Mouse (Mus musculus): ENCODE data around the gene Srsf1. TPM values are rescaled to one million over a fixed set of nuclear protein-coding genes. Genes with fewer than 3 reads are reported as not detected.
A peak's percentile ranks its signal among the peaks of the same experiment; 100 is the strongest.

Srsf1 gene
- polyA plus RNA-seq, 1 experiment from 2014 or later = 88.1 TPM

GRCm38 (mm10) chr11:88090293-88090692, 43.1 kb downstream of the Srsf1 start:
- no peak overlapping the region for H3K9ac ChIP-seq (replicated peaks; ENCODE audit: low read depth)
- 78% methylated on average over 5 of the region's 5 CpGs for WGBS
- peaks cover 3% of the 10 kb centered on the region; the same call in 1 of the 2 replicates for H3K4me1 ChIP-seq (ENCODE audit: insufficient read depth, low read depth, low read length)
- H3K27me3 ChIP-seq (replicated peaks; ENCODE audit: insufficient read depth, low read length) = no peaks in the 10 kb centered on the region
- DNase-seq (ENCODE audit: low spot score) (no peak), ATAC-seq (no peak)
- H3K27ac ChIP-seq (ENCODE audit: low read length) = no peak overlapping the region
- no peak overlapping the region for H3K4me2 ChIP-seq (replicated peaks; ENCODE audit: low read depth, low read length)
- no peaks in the 10 kb centered on the region for H3K9me3 ChIP-seq (ENCODE audit: low read length)
- TF ChIP-seq EP300 (IDR thresholded peaks at IDR 0.05) = no peak
- no peak overlapping the region for H3K4me3 ChIP-seq (ENCODE audit: low read depth, low read length)
- H3K36me3 ChIP-seq (ENCODE audit: insufficient read depth, low read length) = no peaks in the 10 kb centered on the region

- 66% methylated on average over 1 of the region's 1 CpGs for WGBS
- H3K4me1 ChIP-seq (ENCODE audit: insufficient read depth, low read depth, low read length) = no peaks in the 10 kb centered on the region; the same call in 1 of the 2 replicates
- H3K4me3 ChIP-seq (ENCODE audit: low read depth, low read length) = no peak overlapping the region
- ATAC-seq (no peak), DNase-seq (ENCODE audit: low spot score) (no peak)
- no peak for TF ChIP-seq EP300 (IDR thresholded peaks at IDR 0.05)
- TF ChIP-seq CTCF (IDR thresholded peaks at IDR 0.05) = no peak
- no peak overlapping the region for H3K27ac ChIP-seq (ENCODE audit: low read length)
- no peaks in the 10 kb centered on the region for H3K9me3 ChIP-seq (ENCODE audit: low read length)
- no peak overlapping the region for H3K4me2 ChIP-seq (replicated peaks; ENCODE audit: low read depth, low read length)
- no peaks in the 10 kb centered on the region for H3K27me3 ChIP-seq (replicated peaks; ENCODE audit: insufficient read depth, low read length)
- no peak overlapping the region for H3K9ac ChIP-seq (replicated peaks; ENCODE audit: low read depth)
- no peaks in the 10 kb centered on the region for H3K36me3 ChIP-seq (ENCODE audit: insufficient read depth, low read length)
Measured at GRCm38 (mm10) chr11:88091949-88092348, 44.8 kb downstream of the Srsf1 start.

DNA sequence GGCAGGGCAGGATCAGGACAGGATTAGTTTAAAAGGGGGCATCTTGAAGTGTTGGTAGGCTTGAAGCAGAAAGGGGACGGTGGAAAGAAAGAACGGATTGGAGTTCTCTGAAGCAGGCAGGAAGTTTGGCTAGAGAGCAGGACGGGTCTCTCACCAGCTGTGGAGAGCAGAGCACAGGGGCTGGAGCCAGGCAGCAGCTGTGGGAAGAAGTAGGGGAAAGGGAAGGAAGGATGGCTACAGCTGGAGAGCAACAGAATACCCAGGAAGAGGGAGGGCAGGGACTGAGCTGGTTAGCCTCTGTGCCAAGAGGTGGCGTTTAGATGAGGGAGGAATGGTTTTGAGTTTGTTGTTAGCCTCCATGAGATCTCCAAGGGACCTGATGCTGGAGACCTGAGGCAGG, 50.0 kb downstream of the Srsf1 start:
- Histone ChIP-seq H3K27ac (ENCODE audit: low read length) (peak overlapping the region; percentile 68), H3K4me2 (replicated peaks; ENCODE audit: low read depth, low read length) (no peak overlapping the region), H3K4me1 (ENCODE audit: insufficient read depth, low read depth, low read length) (peaks cover 9% of the 10 kb centered on the region; the same call in 1 of the 2 replicates), H3K27me3 (replicated peaks; ENCODE audit: insufficient read depth, low read length) (no peaks in the 10 kb centered on the region), H3K36me3 (ENCODE audit: insufficient read depth, low read length) (no peaks in the 10 kb centered on the region), H3K9me3 (ENCODE audit: low read length) (no peaks in the 10 kb centered on the region), H3K9ac (replicated peaks; ENCODE audit: low read depth) (no peak overlapping the region), H3K4me3 (ENCODE audit: low read depth, low read length) (no peak overlapping the region)
- peak; percentile 72 for ATAC-seq
- peak; percentile 77 for DNase-seq (ENCODE audit: low spot score)
- TF ChIP-seq CTCF (IDR thresholded peaks at IDR 0.05) = peak; percentile 35
- TF ChIP-seq EP300 (IDR thresholded peaks at IDR 0.05) = no peak
- 16% methylated on average over 4 of the region's 4 CpGs for WGBS

DNA sequence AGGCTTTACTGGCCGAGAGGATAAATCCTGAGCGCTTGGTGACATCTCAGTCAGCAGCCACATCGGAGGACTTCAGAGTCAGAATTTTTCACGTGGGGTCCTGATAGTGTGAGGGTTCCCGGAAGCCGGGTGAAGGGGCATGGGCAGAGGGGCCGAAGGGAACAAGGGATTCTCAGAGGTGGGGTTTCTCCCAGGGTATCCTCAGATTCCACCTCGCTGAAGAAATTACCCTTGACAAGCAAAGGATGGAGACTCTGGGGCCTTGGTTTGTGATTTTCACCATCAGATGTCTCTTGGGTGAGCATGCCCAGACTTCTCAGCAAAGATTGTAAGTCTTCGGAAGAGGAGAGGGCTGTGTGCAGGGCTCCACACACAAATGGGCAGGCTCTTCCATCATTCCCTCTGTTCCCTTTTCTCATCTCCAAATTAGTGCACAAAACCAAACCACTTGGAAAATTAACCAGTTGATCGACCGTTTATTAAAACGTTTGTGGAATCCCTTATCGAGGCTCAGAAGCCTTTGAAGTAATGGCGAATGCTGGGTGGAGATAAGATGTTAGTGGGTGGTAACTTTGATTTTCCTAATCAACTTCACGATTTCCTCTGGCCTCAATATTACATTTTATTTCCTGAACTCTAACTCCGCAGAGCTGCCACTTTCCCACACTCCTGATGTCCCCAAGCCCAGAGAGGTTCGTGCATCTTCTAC, 51.0 kb downstream of the Srsf1 start, which contains the start of gene Cuedc1:
Gene Cuedc1, plus strand, starts transcription at position 38 of the 709 bp plus-strand sequence.
- ATAC-seq (no peak), DNase-seq (ENCODE audit: low spot score) (no peak)
- H3K27ac ChIP-seq (ENCODE audit: low read length) = peak within 1 kb of the TSS; percentile 90
- no peaks in the 10 kb centered on the region for H3K27me3 ChIP-seq (replicated peaks; ENCODE audit: insufficient read depth, low read length)
- no peaks in the 10 kb centered on the region for H3K36me3 ChIP-seq (ENCODE audit: insufficient read depth, low read length)
- TF ChIP-seq EP300 (IDR thresholded peaks at IDR 0.05) (no peak), CTCF (IDR thresholded peaks at IDR 0.05) (no peak)
- H3K9ac ChIP-seq (replicated peaks; ENCODE audit: low read depth) = peak within 1 kb of the TSS; percentile 84
- H3K4me3 ChIP-seq (ENCODE audit: low read depth, low read length) = peak within 1 kb of the TSS; percentile 77
- peaks cover 9% of the 10 kb centered on the region; the same call in 1 of the 2 replicates for H3K4me1 ChIP-seq (ENCODE audit: insufficient read depth, low read depth, low read length)
- 26% methylated on average over 17 of the region's 17 CpGs for WGBS
- H3K4me2 ChIP-seq (replicated peaks; ENCODE audit: low read depth, low read length) = peak within 1 kb of the TSS; percentile 96
- no peaks in the 10 kb centered on the region for H3K9me3 ChIP-seq (ENCODE audit: low read length)

- peaks cover 9% of the 10 kb centered on the region; the same call in 1 of the 2 replicates for H3K4me1 ChIP-seq (ENCODE audit: insufficient read depth, low read depth, low read length)
- no peaks in the 10 kb centered on the region for H3K27me3 ChIP-seq (replicated peaks; ENCODE audit: insufficient read depth, low read length)
- WGBS = under 1% methylated on average over 54 of the region's 95 CpGs
- peak overlapping the region; percentile 77 for H3K4me3 ChIP-seq (ENCODE audit: low read depth, low read length)
- TF ChIP-seq EP300 (IDR thresholded peaks at IDR 0.05) (no peak), CTCF (IDR thresholded peaks at IDR 0.05) (peak; percentile 67)
- DNase-seq (ENCODE audit: low spot score) (peak; percentile 85), ATAC-seq (peak; percentile 77)
- peak overlapping the region; percentile 84 for H3K9ac ChIP-seq (replicated peaks; ENCODE audit: low read depth)
- H3K36me3 ChIP-seq (ENCODE audit: insufficient read depth, low read length) = no peaks in the 10 kb centered on the region
- peak overlapping the region; percentile 90 for H3K27ac ChIP-seq (ENCODE audit: low read length)
- peak overlapping the region; percentile 96 for H3K4me2 ChIP-seq (replicated peaks; ENCODE audit: low read depth, low read length)
- H3K9me3 ChIP-seq (ENCODE audit: low read length) = no peaks in the 10 kb centered on the region
Measured at GRCm38 (mm10) chr11:88098787-88099598, 51.8 kb downstream of the Srsf1 start.

DNA sequence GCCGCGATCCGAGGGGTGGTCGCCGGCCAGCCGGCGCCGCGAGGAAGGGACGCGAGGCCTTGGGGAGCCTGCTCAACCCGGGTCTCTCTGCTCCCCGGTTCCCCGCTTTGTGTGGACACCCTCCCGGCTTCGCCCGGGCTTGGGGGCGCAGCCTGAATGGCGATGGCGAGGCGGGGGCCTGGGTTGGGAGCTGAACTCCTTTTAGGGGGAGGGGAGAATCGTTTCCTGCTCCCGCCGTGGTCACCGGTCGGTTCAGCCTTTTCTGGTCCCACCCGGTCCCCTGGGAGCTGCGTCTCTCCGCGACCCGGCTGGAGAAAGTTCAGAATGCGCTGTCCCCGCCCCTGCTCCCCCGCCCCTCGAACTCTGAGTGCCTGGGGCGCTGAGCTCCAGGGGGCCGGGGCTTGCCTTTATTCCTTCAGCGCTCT, 52.4 kb downstream of the Srsf1 start:
- peak; percentile 64 for ATAC-seq
- H3K9me3 ChIP-seq (ENCODE audit: low read length) = no peaks in the 10 kb centered on the region
- H3K9ac ChIP-seq (replicated peaks; ENCODE audit: low read depth) = peak overlapping the region; percentile 84
- peak; percentile 77 for DNase-seq (ENCODE audit: low spot score)
- H3K27ac ChIP-seq (ENCODE audit: low read length) = peak overlapping the region; percentile 90
- TF ChIP-seq EP300 (IDR thresholded peaks at IDR 0.05) = no peak
- TF ChIP-seq CTCF (IDR thresholded peaks at IDR 0.05) = no peak
- 4% methylated on average over 26 of the region's 38 CpGs for WGBS
- H3K4me1 ChIP-seq (ENCODE audit: insufficient read depth, low read depth, low read length) = peaks cover 9% of the 10 kb centered on the region; the same call in 1 of the 2 replicates
- H3K36me3 ChIP-seq (ENCODE audit: insufficient read depth, low read length) = no peaks in the 10 kb centered on the region
- peak overlapping the region; percentile 77 for H3K4me3 ChIP-seq (ENCODE audit: low read depth, low read length)
- no peaks in the 10 kb centered on the region for H3K27me3 ChIP-seq (replicated peaks; ENCODE audit: insufficient read depth, low read length)
- H3K4me2 ChIP-seq (replicated peaks; ENCODE audit: low read depth, low read length) = peak overlapping the region; percentile 96
